Mouse (Mus musculus) forelimb bud, embryonic 11.5 days (tissue): ENCODE measurements at regions not wholly inside any gene's neighbourhood (a gene's known extent, or its start where the extent isn't known, plus 50 kb on each side); places are given as distances from the start of the nearest gene placed in this dataset.

ENCODE experiments used
- DNase-seq: peaks from one replicate; pipeline ENCODE4 v3.0.0-alpha.2; 2012; ENCODE audit warnings: low read depth, low spot score

DNA sequence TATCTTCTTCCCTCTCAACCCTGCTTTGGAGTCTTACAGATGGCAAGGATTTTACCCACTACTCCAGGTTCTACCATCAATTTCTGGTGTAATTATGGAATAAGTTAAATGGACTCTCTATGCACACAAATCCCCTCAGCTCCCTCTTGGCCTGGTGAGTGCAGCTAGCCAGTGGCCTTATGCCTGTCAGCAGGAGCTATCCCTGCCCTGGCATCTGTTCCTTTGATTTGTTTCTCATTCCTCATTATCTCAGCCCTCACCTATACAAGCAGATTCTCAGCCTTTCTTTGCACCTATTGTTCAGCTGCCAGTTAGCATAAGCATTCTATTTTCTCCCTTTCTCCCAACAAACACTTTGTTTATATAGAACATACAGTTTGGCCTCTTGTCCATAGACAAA is 150.3 kb downstream of the Rnf152 start:
- no peak for DNase-seq

DNA sequence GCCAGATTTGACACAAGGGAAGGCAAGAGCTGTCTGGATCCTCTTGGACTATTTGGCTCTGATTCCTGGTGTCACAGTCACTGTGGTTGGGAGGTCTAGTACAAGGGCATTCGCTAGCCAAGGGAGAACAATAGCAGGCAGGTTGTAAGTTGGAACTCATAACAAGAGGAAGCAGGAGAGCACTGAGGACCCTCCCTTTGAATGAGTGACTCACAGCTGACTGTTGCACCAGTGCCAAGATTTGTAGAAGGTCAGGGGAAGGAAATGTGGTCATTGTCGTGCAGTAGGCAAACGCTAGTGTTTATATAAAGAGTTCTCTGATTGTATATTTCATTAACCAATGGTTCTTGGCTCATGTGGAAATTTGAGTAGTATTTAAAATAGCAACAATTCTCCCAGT is 157.2 kb downstream of the Rnf152 start:
- no peak for DNase-seq

DNA sequence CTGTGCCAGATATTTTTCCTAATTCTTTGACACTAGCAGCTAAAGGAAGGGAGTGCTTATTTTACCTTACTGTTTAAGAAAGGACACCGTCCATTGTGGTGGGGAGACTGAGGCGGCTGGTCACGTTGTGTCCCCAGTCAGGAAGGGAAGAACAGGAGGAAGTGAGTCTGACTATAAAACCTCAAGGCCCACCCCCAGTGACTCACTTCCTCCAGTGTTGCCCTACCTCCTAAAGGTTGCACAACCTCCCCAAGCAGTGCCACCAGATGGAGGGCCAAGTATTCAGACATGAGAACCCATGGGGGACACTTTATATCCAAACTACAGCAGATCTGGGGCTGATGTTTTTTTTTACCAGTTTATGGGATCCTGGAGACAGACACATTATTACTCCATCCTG is 165.4 kb downstream of the Rnf152 start:
- no peak for DNase-seq

DNA sequence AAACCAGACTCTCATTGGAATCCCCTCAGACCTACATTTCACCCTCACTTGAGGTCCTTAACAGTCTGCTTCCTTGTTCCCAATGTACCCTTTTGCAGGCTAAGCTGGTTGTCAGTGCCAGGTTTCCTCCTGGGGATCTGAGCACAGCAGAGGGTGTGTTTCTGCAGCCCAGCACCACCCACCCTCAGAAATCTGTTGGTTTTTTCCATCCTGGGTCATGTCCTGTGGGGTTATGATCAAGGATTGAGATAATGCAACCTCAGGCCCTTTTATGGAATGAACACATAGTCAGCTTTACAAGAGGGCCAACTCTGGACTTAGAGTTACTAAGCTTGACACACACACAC is 167.6 kb downstream of the Rnf152 start:
- DNase-seq, result no peak

DNA sequence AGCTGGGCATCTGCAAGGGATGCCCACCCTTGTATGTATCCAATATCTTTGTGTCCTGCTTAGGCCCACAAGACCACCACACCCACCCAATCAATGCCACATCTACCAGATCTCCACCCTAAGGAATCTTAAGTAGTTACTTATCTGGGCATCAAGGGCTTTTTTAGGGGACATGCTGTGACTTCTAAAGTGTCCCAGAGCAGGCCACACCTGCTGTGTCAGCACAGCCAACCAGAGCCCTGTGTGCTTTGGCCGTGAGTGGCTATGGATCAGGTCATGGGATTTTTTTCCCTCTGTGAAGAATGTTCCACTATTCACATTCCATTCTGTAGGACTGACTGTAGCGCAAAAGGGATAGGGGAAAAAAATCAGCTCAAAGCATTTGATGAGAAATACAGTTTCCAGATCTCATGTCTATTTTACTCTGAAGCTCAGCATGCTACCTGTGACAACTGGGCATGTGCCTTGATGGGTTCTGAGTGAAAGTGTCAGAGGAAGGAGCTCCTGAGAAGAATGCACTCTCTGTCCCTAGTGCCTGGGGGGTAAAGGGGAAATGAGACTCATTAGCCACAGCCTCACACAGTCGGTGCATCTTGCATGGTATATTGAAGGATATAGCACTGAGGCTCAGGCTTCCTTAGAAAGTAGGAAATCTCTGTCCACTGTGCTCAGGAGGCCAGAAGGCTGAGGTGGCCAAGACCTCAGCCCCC is 168.1 kb downstream of the Rnf152 start:
- DNase-seq, result no peak

DNA sequence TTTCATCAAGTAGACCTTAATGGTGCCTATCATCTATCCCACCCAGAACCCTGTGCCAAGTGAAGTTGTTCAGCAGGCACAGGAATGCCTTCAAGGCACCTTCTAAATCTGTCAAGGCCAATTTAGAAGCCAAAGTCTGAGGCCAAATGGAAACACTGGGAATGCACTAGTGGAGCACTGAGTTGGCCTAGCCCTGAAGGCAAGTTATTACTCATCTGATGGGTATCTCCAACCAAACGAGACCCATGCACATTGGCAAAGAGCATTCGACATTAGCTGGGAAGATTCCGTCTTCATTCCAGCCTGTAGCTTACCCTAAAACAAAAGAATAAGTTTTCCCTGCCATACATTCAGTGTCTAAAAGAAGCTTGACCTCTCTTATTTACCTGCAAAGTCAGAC is 172.0 kb downstream of the Rnf152 start:
- DNase-seq, result no peak

DNA sequence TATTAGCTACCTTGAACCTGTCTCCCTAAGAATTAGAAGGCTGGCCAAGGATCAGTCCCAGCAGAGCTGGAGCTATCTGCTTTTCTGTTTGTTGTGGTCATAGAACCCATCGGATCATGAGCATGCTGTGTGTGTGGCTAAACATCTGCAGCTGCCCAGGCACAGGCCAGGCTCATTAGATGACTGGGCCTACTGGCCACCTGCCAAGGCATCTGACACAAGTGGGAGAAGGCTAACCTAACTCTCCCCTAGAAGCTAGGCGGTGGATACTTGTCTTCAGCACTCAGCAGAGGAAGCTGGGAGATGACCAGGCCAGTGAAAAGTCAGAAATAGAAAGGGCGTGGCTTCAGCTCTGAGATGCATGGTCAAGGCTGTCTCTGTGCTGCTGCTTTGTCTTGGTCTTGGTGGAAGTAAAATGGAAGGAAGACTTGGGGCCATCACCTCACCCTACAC is 177.1 kb downstream of the Rnf152 start:
- peak; percentile 43 for DNase-seq

DNA sequence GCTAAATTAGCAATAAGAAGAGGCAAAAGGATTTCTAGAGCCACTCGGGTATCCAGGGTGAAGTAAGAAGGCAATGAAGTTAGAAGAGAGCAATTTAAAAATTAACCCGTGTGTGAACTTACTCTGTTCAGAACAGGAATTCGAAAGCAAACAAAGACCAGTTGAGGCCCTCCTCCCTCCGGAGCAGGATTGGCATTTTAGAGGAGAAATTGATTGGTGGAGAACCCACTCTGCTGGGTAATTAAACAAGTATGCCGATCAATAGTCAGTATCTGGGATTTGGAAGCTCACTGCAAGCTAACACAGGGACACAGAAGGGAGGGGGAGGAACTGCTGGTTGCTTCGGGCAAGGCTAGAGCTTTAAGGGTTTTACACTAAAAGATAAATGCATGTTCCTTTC is 177.7 kb downstream of the Rnf152 start:
- DNase-seq, result no peak

DNA sequence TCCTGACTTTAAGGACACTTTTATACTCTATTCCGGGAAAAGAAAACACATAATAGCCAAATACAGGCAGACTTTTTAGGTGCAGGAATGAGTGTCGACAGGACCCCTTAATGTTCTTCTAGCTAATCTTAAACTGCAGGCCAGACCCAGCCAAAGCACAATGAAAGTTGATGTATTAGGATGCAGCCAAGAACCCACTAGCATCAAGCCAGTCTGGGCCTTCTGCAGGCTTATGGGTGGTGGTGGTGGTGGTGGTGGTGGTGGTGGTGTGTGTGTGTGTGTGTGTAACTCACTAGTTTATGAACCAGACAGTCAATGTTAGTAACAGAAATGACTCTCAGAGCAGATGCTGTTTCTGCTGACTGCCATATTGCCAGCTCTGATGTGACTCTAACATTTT is 178.6 kb downstream of the Rnf152 start:
- peak; percentile 57 for DNase-seq

DNA sequence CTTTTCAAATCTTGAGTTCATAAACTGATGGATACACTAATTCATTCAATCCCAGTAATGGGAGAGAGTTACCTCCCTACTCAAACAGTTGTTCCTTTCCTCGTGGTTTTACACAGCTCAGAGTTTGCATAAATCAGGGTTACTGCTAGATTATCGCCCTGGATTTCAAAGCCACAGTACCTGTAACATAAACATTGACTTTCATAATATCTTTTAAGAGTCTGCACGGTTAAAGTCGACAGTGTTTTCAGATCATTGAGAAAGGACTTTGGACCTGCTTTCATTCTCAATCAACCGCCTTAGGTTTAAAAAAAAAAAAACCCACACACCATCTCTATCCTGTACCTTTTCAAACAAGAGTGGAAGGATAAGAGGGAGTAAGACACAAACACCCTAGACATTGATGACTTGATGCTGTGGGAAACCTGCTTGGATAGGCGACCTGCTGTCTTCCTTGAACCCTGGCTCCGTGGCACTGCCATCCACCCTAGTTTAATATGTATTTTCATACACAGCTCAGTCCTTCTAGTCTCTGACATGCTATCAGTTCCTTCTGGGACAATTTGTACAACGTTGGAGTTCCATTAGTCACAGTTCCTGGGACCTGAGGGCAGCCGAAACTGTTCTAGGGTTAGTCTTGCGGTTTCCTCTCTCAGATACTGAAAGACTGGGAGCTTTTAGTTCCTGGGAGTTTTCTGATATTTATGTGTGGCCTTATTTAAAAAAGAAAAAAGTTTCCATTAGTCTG is 179.3 kb downstream of the Rnf152 start:
- no peak for DNase-seq

DNA sequence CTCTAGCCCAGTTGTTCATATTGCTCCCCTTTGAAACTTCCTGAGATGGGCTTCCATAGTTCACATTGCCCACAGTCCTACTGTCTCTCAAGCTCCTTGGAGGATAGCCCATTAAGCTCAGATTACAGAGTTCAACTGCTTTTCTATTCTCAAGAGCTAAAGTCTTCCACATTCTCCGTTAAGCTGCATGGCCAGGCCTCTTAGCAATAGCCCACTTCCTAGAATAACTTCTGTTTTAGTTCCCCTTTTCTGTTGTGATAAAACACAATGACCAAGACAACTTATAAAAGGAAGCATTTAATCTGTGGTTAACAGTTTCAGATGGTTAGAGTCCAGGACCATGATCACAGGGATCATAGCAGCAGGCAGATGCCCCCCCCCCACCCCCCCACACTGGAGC is 185.5 kb downstream of the Rnf152 start:
- no peak for DNase-seq

DNA sequence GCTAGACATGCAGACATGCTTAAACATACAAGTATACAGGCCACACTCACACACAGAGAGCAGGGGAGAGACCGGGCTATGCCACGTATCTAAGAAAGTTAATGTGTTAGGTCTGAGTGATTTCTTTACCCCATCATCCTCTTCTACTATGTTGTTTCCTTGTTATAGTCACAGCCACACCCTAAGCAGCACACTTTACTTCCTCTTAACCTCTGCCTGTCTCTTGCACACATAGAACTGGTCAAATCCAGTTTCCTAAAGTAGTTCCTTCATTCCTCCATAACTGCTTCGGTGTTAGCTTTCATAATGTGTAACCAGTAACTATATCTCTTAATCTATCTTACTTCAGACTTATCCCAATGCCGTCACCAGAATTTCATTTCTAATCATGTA is 186.4 kb downstream of the Rnf152 start:
- DNase-seq, result no peak

DNA sequence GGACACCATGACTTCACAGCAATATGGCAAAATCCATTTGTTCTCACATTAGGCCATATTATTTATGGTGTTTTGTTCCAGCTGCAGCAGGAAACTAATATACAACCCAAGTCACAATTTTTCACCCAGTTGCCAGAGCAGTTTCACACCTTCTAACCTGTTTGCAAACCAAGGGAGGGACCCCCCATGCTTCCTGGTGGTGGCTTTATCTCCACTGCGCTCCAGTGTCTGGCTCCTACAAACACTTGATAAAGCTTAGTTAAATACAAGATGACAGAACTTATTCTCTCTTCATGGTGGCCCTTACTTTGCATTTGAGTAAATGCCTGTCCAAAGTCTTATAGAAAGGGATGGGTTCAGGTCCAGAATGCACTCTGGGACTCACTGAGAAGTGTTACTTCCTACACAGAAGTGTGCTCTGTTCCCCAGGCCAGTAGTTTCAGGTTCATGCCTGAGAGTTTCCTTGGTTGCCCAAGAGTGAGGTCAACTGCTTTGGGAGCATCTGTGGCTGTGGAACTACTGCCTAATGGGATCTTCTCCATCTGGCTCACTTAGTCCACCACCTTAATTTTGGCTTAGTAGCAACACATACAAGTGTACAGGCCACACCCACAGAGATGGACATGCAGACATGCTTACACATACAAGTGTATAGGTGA is 186.9 kb downstream of the Rnf152 start:
- DNase-seq, result no peak

DNA sequence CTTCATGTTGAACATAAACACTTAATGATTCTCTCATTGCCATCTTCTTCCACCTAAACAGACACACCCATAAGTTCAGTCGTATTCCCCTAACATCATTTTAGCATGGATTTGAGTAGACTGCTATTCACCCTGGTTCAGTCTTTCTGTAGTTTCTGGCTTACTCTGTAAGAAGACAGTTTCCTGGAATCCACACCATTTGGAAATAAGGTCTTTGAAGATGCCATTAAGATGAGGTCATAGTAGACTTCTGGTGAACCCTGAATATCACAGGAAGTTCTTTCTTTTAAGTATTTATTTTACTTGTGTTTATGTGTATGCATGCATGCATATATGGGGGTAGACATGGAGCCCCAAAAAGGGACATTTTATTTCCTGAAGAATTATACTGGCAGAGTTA is 187.7 kb downstream of the Rnf152 start:
- no peak for DNase-seq

DNA sequence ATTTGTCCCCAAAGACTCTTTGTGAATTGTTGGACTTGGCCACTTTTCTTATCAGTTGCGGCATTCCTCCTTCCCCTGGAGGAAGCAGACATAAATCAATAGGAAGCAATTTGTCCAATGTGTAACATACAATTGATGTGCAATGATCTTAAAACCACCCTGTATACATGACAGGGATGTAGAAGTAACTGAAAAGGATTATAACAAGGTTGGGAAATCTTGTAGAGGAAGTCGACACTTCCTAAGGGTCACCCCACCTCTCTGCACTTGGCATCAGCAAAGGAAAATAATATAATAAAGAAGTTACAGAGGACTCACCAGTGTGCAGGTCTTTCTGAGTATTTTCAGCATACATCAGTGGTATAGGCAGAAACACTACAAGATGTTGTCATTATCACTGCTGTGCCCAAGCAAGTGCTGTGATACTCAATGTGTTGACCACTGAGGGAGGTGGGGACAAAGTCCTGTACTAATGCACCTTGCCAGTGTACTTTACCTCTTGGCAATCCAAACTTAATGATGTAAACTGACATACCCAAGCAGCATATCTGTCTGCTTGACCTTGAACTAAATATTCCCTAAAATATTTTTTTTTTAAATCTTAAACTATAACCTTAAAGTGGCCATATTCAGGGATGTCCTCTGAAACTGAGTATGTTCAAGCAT is 198.9 kb downstream of the Rnf152 start:
- DNase-seq, result no peak

DNA sequence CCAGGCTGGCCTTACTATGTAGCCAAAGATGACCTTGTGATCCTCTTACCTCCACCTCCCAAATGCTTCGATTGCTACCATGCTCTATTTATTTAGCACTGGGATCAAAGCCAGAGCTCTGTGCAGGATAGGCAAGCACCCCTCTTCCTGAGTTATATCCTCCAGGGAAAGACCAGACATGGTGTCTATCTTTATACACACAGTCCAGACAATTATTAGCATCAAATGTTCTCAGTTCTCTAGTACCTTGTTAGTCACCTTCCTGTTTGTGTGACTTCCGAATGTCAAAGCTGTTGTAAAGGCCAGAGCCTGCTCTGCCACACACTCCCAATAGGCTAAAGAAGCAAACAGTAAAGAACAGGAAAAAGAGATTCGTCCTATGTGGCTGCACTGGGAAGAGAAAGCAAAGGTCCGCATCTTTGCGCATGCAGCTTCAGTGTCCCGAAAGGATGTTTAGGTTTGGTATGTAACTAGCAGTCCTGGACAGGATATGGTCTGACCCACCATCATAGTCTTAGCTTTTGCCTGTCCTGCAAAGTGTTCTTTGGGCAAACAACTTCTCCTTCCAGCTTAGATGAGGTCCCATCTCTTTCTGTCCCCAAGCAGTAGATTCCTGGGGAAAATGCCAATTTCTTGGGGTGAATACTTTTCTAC is 204.2 kb downstream of the Rnf152 start:
- no peak for DNase-seq

DNA sequence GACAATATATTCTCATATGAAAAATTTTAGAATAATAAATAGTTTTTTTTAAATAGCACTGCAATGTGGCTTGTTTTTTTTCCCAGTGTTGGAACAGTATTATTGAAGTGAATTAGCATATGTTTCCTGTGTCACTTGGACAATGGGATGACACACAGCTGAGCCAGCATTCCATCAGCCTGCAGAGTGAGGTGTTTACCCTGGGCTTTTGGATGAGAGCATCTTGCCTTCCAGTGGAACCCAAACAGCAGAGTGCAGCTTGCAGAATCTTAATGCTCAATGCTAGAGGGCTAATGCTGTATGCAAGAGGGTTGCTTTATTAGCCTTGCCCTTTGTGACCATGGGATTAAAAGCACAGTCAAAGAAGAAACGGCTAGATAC is 205.1 kb downstream of the Rnf152 start:
- no peak for DNase-seq

DNA sequence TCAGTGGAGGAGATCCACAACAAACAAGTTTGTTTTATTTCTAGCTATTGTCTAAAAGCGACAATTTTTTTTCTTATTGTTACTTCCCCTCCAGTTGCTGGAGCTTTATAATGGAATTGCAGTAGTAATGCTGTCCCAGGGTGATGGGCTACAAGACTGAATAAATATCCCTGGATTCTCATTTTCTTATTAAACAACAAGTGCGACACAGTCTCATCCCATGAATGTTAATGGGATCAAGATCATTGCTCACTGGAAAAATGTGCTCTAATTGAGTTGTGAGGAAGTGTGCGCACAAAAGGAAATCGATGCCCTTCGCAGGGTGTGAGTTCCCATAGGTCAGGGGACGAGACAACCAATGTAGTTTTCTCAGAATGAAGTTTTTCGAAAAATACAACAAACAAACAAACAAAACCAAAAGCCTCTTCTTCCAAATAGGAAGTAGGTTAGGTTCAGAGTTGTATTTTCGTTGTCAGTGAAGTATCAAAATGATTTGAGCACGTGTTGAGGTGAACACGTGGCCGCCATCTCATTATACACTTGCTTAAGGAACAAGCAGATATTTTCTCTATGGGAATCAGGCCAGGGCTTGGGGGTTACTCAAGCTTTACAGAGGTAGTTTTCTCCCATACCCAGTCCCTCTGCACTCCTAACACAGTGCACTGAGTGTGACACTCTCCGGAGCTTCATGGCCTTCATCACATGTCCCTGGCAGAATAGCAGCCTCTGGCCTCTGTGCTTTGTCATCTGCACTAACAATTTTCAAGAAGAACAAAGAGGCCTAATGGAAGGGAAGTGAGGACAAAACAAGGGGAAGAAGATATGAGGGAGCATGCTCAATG is 205.7 kb downstream of the Rnf152 start:
- no peak for DNase-seq

DNA sequence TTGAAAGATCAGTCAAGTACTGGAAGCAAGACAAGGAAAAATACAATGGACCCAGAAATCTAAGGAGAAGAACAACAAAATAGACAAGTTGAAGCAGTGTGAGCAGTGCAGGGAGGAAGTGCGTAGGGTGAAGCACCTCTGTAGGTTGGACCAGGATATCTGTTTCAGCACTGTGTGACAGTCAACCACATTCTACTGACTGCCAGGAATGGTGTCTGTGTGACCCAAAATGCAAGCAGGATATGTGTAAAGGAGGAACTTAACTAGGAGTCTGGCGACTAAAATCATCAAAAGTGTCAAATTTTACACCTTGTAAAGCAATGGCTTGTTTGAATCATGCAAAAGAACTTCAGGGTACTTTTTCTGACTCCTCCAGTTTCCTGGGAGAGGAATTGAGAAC is 207.7 kb downstream of the Rnf152 start:
- DNase-seq, result no peak

DNA sequence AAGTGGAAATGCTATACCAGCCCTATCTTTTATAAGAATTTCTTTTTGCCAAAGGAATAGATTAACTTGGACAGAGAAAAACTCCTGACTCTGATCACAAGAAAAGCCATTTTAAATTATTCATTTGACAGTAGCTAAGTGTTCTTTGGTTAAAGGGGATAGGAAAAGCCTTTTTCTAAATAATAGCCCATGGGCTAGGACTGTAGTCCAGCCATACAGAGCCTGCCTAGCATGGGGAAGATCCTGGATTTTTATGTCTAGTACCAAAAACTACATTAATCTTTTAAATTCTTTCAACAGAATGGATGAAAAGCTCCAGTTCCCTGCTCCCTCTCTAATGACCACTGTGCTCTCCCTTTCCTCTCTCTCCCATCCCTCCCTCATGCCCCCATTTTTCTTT is 208.5 kb downstream of the Rnf152 start:
- no peak for DNase-seq

DNA sequence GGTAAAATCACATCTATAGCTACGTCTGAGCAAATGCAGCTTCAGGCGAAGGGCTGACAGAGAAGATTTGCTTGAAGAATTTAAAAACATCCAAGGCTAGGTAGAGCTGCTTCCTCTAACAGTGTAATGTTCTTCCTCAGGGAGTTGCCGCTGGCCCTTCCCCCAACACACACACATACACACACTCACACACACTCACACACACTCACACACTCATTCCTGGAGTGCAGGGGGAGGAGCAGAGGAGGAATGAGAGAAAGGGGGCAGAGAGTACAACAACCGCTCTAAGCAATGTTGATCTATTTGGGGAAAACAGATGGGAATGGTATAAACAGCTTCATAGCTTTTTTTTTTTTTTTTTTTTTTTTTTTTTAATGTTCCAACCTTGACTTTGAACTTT is 232.6 kb downstream of the Rnf152 start:
- no peak for DNase-seq
